Mouse (Mus musculus): Measurements from ENCODE around the gene Lats1. TPM values are rescaled to one million over a fixed set of nuclear protein-coding genes. Genes with fewer than 3 reads are reported as not detected.

Lats1 gene
- polyA plus RNA-seq, 1 experiment from 2014 or later: 26.4 TPM

- ATAC-seq (peak; percentile 57), DNase-seq (ENCODE audit: low read depth, low spot score) (no peak)
- ChIA-PET CTCF (no interaction called here), POLR2A (no interaction called here)
- in situ Hi-C loops (cut with MboI; ENCODE audit: low pct_unique_long_range_greater_than_20kb): no loop called here
- H3K27me3 ChIP-seq: no peaks in the 10 kb centered on the region
- TF ChIP-seq CTCF (IDR thresholded peaks at IDR 0.05): peak; percentile 64
These were observed 7.3 kb upstream of the Lats1 start for GRCm38 (mm10) chr10:7673673-7674072.

GRCm38 (mm10) chr10:7681343-7682025, 470 bp downstream of the Lats1 start:
- H3K27me3 ChIP-seq: no peaks in the 10 kb centered on the region
- CTCF ChIA-PET: interaction anchor here (1.9 kb wide), 1 partner anchor 10 kb away, joined by 5 read pairs; no protein-coding TSS in a partner anchor
- POLR2A ChIA-PET: interaction anchor here (0.7 to 1.6 kb wide), 2 partner anchors 12 to 44 kb away, joined by 3 to 4 read pairs; partner anchors contain the start of gene Katna1
- ATAC-seq: peak; percentile 75
- in situ Hi-C loops (cut with MboI; ENCODE audit: low pct_unique_long_range_greater_than_20kb): no loop called here
- no peak for DNase-seq (ENCODE audit: low read depth, low spot score)
- TF ChIP-seq CTCF (IDR thresholded peaks at IDR 0.05): peak; percentile 20

- no peak for DNase-seq (ENCODE audit: low read depth, low spot score)
- H3K27me3 ChIP-seq: no peaks in the 10 kb centered on the region
- no peak for TF ChIP-seq CTCF (IDR thresholded peaks at IDR 0.05)
- ChIA-PET CTCF (no interaction called here), POLR2A (no interaction called here)
- in situ Hi-C loops (cut with MboI; ENCODE audit: low pct_unique_long_range_greater_than_20kb): no loop called here
- no peak for ATAC-seq
These were observed 1.2 kb downstream of the Lats1 start for GRCm38 (mm10) chr10:7682249-7682648.

GRCm38 (mm10) chr10:7686902-7687301, 5.9 kb downstream of the Lats1 start:
- CTCF ChIA-PET: interaction anchor here (1.1 to 1.8 kb wide), 2 partner anchors 14 to 39 kb away, joined by 3 to 4 read pairs; partner anchors contain the start of gene Katna1
- ATAC-seq (no peak), DNase-seq (ENCODE audit: low read depth, low spot score) (no peak)
- H3K27me3 ChIP-seq: no peaks in the 10 kb centered on the region
- in situ Hi-C loops (cut with MboI; ENCODE audit: low pct_unique_long_range_greater_than_20kb): no loop called here
- POLR2A ChIA-PET: interaction anchor here (1.1 kb wide), 1 partner anchor 28 kb away, joined by 3 read pairs; no protein-coding TSS in a partner anchor
- TF ChIP-seq CTCF (IDR thresholded peaks at IDR 0.05): no peak

- ATAC-seq (no peak), DNase-seq (ENCODE audit: low read depth, low spot score) (no peak)
- POLR2A ChIA-PET: interaction anchor here (0.9 kb wide), 1 partner anchor 27 kb away, joined by 4 read pairs; no protein-coding TSS in a partner anchor
- H3K27me3 ChIP-seq: no peaks in the 10 kb centered on the region
- CTCF ChIA-PET: no interaction called here
- in situ Hi-C loops (cut with MboI; ENCODE audit: low pct_unique_long_range_greater_than_20kb): no loop called here
- TF ChIP-seq CTCF (IDR thresholded peaks at IDR 0.05): peak; percentile 34
These were observed 14.3 kb downstream of the Lats1 start for GRCm38 (mm10) chr10:7695286-7695685.

GRCm38 (mm10) chr10:7700120-7700519, 19.1 kb downstream of the Lats1 start:
- in situ Hi-C loops (cut with MboI; ENCODE audit: low pct_unique_long_range_greater_than_20kb): no loop called here
- no peaks in the 10 kb centered on the region for H3K27me3 ChIP-seq
- ATAC-seq (no peak), DNase-seq (ENCODE audit: low read depth, low spot score) (no peak)
- no peak for TF ChIP-seq CTCF (IDR thresholded peaks at IDR 0.05)
- CTCF ChIA-PET: no interaction called here
- POLR2A ChIA-PET: no interaction called here

GRCm38 (mm10) chr10:7702586-7702985, 21.6 kb downstream of the Lats1 start:
- in situ Hi-C loops (cut with MboI; ENCODE audit: low pct_unique_long_range_greater_than_20kb): no loop called here
- no peak for DNase-seq (ENCODE audit: low read depth, low spot score)
- ChIA-PET POLR2A (no interaction called here), CTCF (interaction anchor here (4.8 kb wide), 1 partner anchor 10 kb away, joined by 20 read pairs; no protein-coding TSS in a partner anchor)
- no peak for TF ChIP-seq CTCF (IDR thresholded peaks at IDR 0.05)
- ATAC-seq: no peak
- no peaks in the 10 kb centered on the region for H3K27me3 ChIP-seq

GRCm38 (mm10) chr10:7710121-7710520, 29.1 kb downstream of the Lats1 start:
- no peak for DNase-seq (ENCODE audit: low read depth, low spot score)

GRCm38 (mm10) chr10:7712506-7712905, 31.5 kb downstream of the Lats1 start:
- H3K27me3 ChIP-seq: no peaks in the 10 kb centered on the region
- ChIA-PET CTCF (interaction anchor here (0.7 kb wide), 1 partner anchor 24 kb away, joined by 3 read pairs; no protein-coding TSS in a partner anchor), POLR2A (no interaction called here)
- DNase-seq (ENCODE audit: low read depth, low spot score) (no peak), ATAC-seq (no peak)
- in situ Hi-C loops (cut with MboI; ENCODE audit: low pct_unique_long_range_greater_than_20kb): no loop called here
- TF ChIP-seq CTCF (IDR thresholded peaks at IDR 0.05): no peak

More at GRCm38 (mm10) chr10:7710121-7710520, 29.1 kb downstream of the Lats1 start:
- POLR2A ChIA-PET: interaction anchor here (0.6 kb wide), 1 partner anchor 315 kb away, joined by 3 read pairs; no protein-coding TSS in a partner anchor
- no peaks in the 10 kb centered on the region for H3K27me3 ChIP-seq
- no peak for TF ChIP-seq CTCF (IDR thresholded peaks at IDR 0.05)
- in situ Hi-C loops (cut with MboI; ENCODE audit: low pct_unique_long_range_greater_than_20kb): no loop called here
- no peak for ATAC-seq
- CTCF ChIA-PET: no interaction called here

- no peaks in the 10 kb centered on the region for H3K27me3 ChIP-seq
- CTCF ChIA-PET: no interaction called here
- no peak for TF ChIP-seq CTCF (IDR thresholded peaks at IDR 0.05)
- ATAC-seq (no peak), DNase-seq (ENCODE audit: low read depth, low spot score) (no peak)
- POLR2A ChIA-PET: interaction anchor here (1.1 kb wide), 1 partner anchor 28 kb away, joined by 3 read pairs; no protein-coding TSS in a partner anchor
- in situ Hi-C loops (cut with MboI; ENCODE audit: low pct_unique_long_range_greater_than_20kb): no loop called here
These were observed 34.0 kb downstream of the Lats1 start for GRCm38 (mm10) chr10:7715056-7715455.

All from Patski (cell line).